Mouse (Mus musculus) layer of hippocampus, adult 9-11 months (tissue): ENCODE measurements around the gene Anapc5.

Experiments
- DNase-seq: peaks from one replicate; pipeline ENCODE4 v3.0.0; 2022

Anapc5 gene

GRCm38 (mm10) chr5:122820777-122821523 is at the start of gene Anapc5:
Anapc5 (minus strand) TSS chr5:122821339.
- DNase-seq, result peak; percentile 96

DNA sequence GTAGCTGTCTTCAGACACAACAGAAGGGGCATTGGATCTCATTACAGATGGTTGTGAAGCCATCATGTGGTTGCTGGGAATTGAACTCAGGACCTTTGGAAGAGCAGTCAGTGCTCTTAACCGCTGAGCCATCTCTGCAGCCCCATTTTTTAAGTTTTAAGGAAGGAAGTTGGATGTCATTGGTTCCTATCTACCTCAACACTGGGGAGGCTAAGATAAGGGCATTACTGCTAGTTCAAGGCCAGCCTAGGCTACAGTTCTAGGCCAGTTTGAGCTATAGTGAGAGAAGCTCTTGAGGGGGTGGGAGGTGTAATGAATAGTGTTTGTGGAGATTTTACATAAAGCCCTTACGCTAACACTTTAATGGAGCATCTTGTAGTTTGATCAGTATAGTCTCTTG is 41.9 kb upstream of the Anapc5 start:
- DNase-seq, result no peak

DNA sequence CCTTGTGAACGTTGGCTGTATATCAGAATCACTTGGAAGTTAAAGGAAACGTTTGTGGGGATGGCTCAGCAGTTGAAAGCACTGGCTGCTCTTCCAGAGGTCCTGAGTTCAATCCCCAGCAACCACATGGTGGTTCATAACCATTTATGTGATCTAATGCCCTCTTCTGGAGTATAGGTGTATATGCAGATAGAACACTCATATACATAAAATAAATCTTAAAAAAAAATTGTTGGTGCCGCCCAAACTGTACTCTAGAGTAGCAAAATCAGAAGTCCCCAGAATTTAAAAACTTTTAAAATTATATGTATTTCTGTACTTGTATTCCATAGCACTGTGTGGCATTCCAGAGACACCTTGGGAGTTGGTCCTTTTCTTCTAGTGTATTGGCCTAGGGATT is 34.7 kb upstream of the Anapc5 start:
- no peak for DNase-seq

DNA sequence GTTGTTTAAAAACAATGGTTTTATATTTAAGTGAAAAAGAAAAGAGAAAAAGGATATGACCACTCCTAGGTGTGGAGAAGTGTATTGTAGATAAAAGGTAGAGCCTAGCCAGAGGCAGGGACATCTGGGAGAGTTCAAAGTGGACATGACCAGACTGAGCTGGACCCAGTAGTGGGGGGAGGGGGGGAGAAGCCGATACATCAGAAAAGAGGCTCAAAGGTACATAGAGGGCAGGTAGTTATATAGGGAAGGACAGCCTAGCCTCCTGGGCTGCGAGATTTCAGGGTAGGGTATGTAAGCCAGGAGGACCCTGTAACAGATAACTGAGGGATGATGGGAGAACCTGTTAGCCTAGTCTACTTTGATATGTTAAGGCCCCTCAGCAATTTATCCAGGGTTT is 31.5 kb upstream of the Anapc5 start:
- no peak for DNase-seq

GRCm38 (mm10) chr5:122850319-122851002 is 29.3 kb upstream of the Anapc5 start:
- peak; percentile 25 for DNase-seq

DNA sequence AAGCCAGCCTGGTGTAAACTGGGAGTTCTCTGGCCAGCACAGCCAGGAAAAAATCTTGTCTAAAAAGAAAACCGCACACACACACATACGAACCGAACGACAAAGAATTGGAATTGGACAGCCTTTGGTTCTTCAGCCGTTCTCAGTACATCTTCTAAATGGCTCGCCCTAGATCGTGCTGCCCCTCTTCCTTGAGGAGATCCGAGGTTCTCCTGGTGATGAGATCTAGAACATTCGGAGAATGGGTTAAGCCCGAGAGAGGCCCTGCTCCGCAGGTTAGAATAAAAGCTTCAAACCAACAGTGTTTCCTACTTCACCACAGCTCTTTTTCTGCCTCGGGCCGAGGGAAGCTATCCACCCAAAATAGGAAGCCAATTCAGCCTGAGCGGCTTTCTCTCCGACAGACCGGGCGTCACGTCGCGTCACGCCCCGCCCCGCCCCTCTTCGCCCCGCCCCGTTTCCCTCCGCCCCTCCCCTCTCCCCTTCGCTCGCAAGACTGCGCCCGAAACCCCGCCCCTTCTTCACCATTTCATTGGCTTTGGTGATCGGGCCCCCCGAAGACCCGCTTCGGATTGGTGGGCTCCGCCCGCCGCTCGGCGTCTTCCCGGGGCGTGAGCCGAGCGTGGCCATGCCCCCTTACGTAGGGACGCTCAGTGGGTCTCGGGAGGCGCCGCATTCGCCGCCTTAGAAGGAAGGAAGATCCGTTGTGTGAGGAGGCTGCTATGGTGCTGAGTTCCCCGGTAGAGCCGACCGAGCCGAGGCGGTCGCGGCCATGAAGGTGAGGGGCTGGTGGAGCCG is 28.6 kb upstream of the Anapc5 start, which contains the start of gene Rnf34:
TSS of gene Rnf34 (plus strand) at position 528 of the 798 bp plus-strand sequence.
- DNase-seq, result peak; percentile 99

GRCm38 (mm10) chr5:122843799-122844198 is 22.7 kb upstream of the Anapc5 start:
- DNase-seq, result no peak

DNA sequence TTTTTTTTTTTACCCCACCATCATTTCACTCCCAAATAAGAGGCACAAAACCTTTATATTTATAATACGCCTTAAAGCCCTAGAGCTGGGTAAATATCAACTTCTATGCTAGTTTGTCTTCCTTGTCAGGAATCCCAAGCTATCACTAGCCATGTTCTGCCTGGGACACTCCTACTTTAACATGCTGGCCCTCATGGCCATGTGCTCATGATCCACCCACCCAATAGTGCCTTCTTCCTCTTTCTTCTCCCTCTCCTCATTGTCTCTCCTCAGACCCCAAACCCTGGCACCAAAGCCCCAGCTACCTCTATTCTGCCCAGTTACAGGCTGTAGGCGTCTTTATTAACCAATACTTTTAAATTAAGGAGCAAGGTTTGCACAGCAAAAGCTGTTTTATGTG is 20.0 kb upstream of the Anapc5 start:
- DNase-seq, result no peak

DNA sequence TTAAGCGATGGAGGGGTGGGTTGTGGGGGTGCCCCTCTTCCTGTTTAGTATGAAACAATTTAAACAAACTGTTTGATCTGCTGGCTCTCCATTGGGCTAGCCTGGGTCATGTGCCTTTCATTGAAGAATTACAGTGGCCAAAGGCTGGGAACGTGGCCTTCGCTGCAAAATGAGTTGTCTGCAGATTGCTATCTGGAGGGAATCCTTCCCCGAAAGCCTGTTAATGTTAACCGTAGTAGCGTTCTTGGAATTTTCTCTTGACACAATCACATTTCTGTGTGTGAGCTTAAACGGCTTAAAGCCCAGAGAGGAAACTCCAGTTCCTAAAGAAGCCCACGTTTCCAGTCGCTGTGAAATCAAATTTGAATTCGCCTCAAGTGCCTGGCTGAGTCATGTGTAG is 11.9 kb upstream of the Anapc5 start:
- no peak for DNase-seq

- no peak for DNase-seq
These were observed 11.4 kb upstream of the Anapc5 start for GRCm38 (mm10) chr5:122832536-122832935.

DNA sequence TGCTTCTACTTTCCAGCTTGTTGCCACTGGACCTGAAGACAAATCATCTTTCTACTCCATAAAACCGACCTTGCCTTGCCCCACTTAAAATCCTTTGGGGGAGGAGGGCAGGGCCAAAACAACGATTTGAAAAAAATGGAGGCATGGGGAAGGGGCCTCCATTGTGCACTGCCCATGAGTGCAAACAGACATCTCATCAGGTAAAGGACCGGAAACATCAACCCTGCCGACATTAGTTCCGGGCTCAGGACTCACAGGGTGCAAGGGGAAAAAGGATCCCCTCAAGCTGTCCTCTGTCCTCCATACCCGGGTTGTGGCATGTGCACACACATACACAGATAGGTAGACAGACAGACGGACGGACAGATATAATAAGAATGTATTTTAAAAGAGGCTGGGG is 4.0 kb upstream of the Anapc5 start:
- DNase-seq, result no peak

DNA sequence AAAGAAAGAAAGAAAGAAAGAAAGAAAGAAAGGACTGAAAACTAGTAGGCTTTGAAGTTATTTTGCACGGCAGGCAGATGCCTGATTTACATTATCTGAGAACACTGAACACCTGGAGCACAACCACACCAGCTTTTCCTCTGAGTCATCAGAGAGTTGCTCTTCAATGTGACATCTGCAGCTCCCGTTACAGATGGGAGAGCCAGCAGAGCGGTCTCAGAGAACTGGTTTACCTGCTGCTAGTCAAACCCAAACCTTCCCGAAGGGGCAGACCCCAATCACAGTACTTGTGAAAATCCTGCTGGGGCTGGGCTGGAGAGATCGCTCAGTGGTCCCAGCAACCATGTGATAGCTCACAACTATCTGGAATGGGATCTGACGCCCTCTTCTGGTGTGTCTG is 3.3 kb upstream of the Anapc5 start:
- no peak for DNase-seq

DNA sequence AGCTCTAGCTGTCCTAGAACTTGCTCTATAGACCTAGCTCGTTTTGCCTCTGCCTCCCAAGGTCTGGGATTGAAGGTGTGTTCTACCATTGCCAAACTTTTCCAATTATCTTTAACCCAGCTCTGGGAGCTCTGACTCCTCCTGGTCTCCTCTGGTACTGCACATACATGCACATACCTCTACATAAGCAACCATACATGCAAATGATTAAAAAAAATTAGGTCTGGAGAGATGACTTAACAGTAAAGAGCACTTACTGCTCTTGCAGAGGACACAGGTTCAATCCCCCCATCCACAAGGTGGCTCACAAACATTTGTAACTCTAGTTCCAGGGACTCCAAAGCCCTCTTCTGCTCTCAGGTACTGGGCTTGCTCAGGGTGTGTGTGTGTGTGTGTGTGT is 2.8 kb upstream of the Anapc5 start:
- DNase-seq, result no peak

DNA sequence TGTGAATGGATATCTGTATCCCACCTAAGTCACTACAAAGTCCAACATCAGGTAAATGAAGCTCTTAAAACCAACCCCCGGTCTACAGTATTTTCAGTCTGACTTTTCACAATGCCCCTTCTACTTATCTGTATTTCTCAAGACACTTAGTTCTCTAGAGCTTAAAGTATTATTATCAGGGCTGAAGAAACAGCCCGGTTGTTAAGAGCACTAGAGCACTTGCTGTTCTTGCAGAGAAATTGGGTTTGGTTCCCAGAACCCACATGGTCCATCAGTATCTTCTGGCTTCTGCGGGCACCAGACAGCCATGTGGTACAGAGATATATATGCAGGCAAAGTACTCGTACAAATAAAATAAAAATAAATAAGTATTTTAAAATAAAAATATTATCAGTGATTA is 1.3 kb upstream of the Anapc5 start:
- no peak for DNase-seq

GRCm38 (mm10) chr5:122821524-122821885 is 366 bp upstream of the Anapc5 start:
- no peak for DNase-seq

DNA sequence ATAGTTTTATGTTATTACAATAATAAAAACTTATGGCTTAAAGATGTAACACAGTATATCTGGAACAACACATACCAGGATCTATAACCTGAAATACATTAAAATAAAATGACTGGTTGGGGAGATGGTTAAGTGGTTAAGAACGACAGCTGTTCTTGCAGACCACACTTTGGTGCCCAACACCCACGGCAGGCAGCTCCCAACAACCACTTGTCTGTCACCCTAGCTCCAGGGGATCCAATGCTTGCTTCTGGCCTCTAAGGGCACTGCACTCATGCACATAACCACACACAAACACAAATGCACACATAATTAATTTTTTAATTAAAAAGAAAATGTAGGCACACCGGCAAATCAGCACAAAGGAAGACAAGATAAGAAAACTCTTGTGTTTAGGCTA is 8.4 kb downstream of the Anapc5 start:
- no peak for DNase-seq

DNA sequence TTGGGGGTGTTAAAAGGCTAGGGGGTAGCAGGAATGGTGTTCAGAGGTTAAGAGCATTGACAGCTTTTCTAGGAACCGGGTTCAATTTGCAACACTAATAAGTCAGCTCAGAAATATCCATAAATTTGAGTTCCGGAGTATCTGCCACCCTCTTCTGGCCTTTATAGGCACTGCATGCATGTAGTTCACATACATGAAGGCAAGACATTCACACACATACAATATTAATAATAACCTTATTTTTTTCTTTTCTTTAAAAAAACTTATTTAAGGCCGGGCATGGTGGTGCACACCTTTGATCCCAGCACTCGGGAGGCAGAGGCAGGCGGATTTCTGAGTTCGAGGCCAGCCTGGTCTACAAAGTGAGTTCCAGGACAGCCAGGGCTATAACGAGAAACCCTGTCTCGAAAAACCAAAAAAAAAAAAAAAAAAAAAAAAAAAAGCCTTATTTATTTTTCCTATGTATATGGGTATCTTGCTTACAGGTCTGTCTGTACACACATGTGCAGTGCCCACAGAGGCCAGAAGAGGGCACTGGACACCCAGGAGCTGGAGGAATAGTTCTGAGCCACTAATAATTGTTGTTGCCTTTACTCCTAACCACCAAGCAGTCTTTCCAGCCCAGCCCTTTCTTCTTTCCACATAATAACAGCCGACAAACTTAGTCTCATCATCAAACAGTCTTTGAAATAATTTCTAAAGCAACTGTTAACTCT is 9.6 kb downstream of the Anapc5 start:
- peak; percentile 35 for DNase-seq

DNA sequence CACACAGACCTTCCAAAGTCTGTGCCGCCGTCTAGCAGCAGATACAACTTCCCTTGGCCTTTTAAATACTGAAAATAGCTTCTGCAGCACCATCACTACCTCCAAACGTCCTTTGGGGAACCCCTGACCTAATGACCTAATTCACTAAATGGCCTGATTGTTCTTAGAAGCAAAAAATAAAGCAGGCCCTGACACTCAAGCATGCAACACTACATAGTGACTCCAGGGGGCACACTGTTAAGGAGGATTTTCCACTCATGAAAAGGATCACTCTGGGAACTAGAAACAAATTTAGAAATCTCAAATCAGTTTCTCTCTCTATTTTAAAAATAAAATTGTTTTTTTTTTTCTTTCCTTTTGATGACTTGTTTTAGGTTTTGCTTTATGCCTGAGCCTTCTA is 15.6 kb downstream of the Anapc5 start:
- no peak for DNase-seq

GRCm38 (mm10) chr5:122802706-122803105 is 18.4 kb downstream of the Anapc5 start:
- DNase-seq, result no peak

GRCm38 (mm10) chr5:122801684-122802083 is 19.5 kb downstream of the Anapc5 start:
- DNase-seq, result no peak

GRCm38 (mm10) chr5:122800345-122801010 is 20.7 kb downstream of the Anapc5 start:
- no peak for DNase-seq
